Mouse (Mus musculus) heart, adult 2 months (tissue): ENCODE measurements at regions not wholly inside any gene's neighbourhood (a gene's known extent, or its start where the extent isn't known, plus 50 kb on each side); places are given as distances from the start of the nearest gene placed in this dataset.

Experiments
- EP300 ChIP-seq: fragments of 200-500 bp; IDR thresholded peaks from 2 replicates; pipeline ENCODE4 v1.6.1; 2011; ENCODE audit warnings: low read depth, low read length, control low read depth; ENCODE audit not compliant: insufficient read depth
- POLR2A ChIP-seq: fragments of 200-500 bp; IDR thresholded peaks from 2 replicates; pipeline ENCODE4 v1.6.1; 2011; ENCODE audit warnings: mild to moderate bottlenecking, low read depth, low read length, control low read depth; ENCODE audit not compliant: insufficient read depth

DNA sequence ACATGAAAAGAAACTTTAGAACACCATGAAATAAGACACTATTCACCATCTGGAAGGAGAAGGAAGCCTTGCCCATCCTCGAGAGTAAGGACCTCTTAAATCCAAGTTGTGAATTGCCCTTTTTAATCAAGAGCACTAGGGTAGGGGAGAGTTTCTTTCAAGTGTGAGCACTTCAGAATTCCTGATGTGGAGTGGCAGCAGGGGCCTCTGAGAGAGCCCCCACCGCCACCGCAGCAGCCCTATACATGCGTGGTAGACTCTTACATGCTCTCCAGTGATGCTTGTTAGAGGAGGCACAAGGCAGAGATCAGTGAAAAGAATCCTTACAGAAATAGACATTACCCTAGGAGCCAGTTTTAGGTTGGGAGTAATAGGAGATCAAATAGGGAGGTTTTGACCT is 1041.0 kb upstream of the Map3k7 start:
- TF ChIP-seq EP300, result no peak
- TF ChIP-seq POLR2A, result no peak
